Mouse (Mus musculus) forebrain, embryonic 11.5 days (tissue): ENCODE data around the gene Cd3eap. TPM values are rescaled to one million over a fixed set of nuclear protein-coding genes. Genes with fewer than 3 reads are reported as not detected.

Source experiments
- ATAC-seq: fragments of 200-750 bp; cut with Nextera tagmentation; replicated peaks from 2 replicates; pipeline ENCODE4 v1.8.0; 2017; ENCODE audit warnings: moderate TSS enrichment; ENCODE audit not compliant: low FRiP score
- DNase-seq: peaks from one replicate; pipeline ENCODE4 v3.0.0-alpha.2; 2017; ENCODE audit warnings: low spot score
- H3K27ac ChIP-seq: fragments of 300-500 bp; sonication (generic); 2 replicates; pipeline ENCODE4 v1.5.1; 2014; ENCODE audit warnings: low read depth, low read length
- H3K27me3 ChIP-seq: fragments of 300-500 bp; sonication (generic); 2 replicates; pipeline ENCODE4 v1.6.1; 2014; ENCODE audit warnings: mild to moderate bottlenecking, low read length, mixed read lengths; ENCODE audit not compliant: control insufficient read depth, insufficient read depth
- H3K36me3 ChIP-seq: fragments of 300-500 bp; sonication (generic); 2 replicates; pipeline ENCODE4 v1.6.1; 2014; ENCODE audit warnings: mild to moderate bottlenecking, low read length, moderate library complexity, mixed read lengths; ENCODE audit not compliant: control insufficient read depth, insufficient read depth
- H3K4me1 ChIP-seq: fragments of 300-500 bp; sonication (generic); replicated peaks from 2 replicates; pipeline ENCODE4 v1.6.1; 2014; ENCODE audit warnings: low read length, mixed read lengths; ENCODE audit not compliant: control insufficient read depth, insufficient read depth
- H3K4me2 ChIP-seq: fragments of 300-500 bp; sonication (generic); 2 replicates; pipeline ENCODE4 v1.6.1; 2014; ENCODE audit warnings: low read depth, mild to moderate bottlenecking, low read length, moderate library complexity, mixed read lengths; ENCODE audit not compliant: severe bottlenecking
- H3K4me3 ChIP-seq: fragments of 300-500 bp; sonication (generic); 2 replicates; pipeline ENCODE4 v1.5.1; 2014; ENCODE audit warnings: low read depth, low read length
- H3K9ac ChIP-seq: fragments of 300-500 bp; sonication (generic); 2 replicates; pipeline ENCODE4 v1.6.1; 2014; ENCODE audit warnings: low read length
- H3K9me3 ChIP-seq: fragments of 300-500 bp; sonication (generic); 2 replicates; pipeline ENCODE4 v1.6.1; 2016; ENCODE audit warnings: low read length, mixed read lengths; ENCODE audit not compliant: control insufficient read depth
- WGBS: fragments of 180-500 bp; shearing (Covaris S2); extraction: QIAGEN DNeasy Blood & Tissue Kit; methylation state at CpG from one replicate; pipeline ENCODE4 v1.1.7; 2014; 5-methylcytosine and 5-hydroxymethylcytosine counted together
- polyA plus RNA-seq: library from polyadenylated mRNA; unstranded; fragments of >200 nt; fragmentation: Nextera tagmentation; extraction: Ambion mirVana; gene quantifications from 2 replicates; pipeline ENCODE4 v1.2.1, GENCODE M21; 2014

Gene Cd3eap
- polyA plus RNA-seq, 1 experiment from 2014 or later: 24.0 TPM

DNA sequence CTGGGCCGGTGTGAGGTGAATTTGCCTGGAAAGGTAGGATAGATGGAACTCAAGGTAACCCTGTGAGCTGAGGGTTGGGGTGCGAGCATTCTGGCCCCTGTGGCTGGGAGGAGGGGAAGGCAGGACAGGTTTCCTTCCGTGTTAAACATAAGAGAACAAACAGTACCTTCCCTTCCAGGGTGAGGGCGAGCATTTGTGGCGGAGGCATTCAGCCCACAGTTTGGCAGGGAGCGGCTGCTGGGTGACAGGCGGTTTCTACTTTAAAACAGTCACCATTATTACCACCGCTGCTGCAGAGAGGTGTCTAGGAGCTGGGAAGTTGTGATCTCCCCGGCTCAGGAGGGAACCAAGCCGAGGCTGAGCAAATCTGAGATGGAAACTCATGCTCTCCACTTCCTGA, 22.2 kb downstream of the Cd3eap start:
- ATAC-seq: no peak
- Histone ChIP-seq H3K9ac (no peak overlapping the region), H3K4me2 (no peak overlapping the region), H3K27ac (no peak overlapping the region), H3K4me3 (no peak overlapping the region), H3K36me3 (no peaks in the 10 kb centered on the region), H3K4me1 (no peaks in the 10 kb centered on the region), H3K9me3 (no peaks in the 10 kb centered on the region), H3K27me3 (peaks cover 5% of the 10 kb centered on the region; the same call in 1 of the 2 replicates)
- DNase-seq: peak; percentile 31
- 70% methylated on average over 10 of the region's 10 CpGs for WGBS

DNA sequence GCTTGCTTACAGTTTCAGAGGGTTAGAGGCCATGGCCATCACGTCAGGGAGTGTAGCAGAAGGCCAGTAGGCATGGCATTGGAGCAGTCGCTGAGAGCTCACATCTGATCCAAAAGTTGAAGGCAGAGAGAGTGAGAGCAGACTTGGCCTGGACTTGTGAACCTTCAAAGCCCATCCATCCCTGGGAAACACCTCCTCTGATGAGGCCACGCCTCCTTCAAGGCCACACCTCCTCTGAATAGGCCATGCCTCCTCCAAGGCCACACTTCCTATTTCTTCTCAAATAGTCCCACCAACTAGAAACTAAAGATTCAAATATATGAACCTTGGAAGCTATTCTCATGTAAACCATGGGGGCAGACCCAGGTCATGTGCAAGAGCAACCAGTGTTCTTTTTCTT, 23.7 kb downstream of the Cd3eap start:
- Histone ChIP-seq H3K36me3 (no peaks in the 10 kb centered on the region), H3K27me3 (no peaks in the 10 kb centered on the region), H3K4me3 (no peak overlapping the region), H3K27ac (no peak overlapping the region), H3K9ac (no peak overlapping the region), H3K4me1 (no peaks in the 10 kb centered on the region), H3K4me2 (no peak overlapping the region), H3K9me3 (no peaks in the 10 kb centered on the region)
- ATAC-seq (no peak), DNase-seq (no peak)
- 40% methylated on average over 3 of the region's 3 CpGs for WGBS

GRCm38 (mm10) chr7:19332709-19333352, 26.5 kb downstream of the Cd3eap start:
- DNase-seq (peak; percentile 78), ATAC-seq (peak; percentile 38; the same call in 1 of the 2 replicates)
- Histone ChIP-seq H3K27me3 (no peaks in the 10 kb centered on the region), H3K9ac (peak overlapping the region; percentile 52), H3K36me3 (no peaks in the 10 kb centered on the region), H3K4me2 (peak overlapping the region; percentile 56), H3K27ac (no peak overlapping the region; the same call in 1 of the 2 replicates), H3K4me1 (peaks cover 1% of the 10 kb centered on the region; the same call in 1 of the 2 replicates), H3K9me3 (no peaks in the 10 kb centered on the region), H3K4me3 (peak overlapping the region; percentile 38)
- under 1% methylated on average over 52 of the region's 52 CpGs for WGBS

DNA sequence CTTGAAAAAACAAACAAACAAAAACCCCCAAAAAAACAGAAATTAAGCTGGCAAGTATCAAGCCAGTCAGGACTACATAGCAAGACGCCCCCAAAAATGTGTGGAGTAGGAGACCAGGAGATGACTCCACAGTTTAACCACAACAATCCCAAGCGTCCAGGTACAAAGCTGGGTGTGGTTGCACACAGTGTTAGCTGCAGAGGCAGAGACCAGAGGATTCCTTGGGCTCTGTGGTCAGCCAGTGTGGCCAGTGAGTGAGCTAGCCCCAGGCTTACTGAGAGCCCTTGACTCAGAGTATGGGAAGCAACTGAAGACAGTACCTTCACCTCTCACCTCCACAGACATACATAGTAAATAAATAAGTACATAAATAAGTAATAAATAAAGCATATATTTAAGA, 27.4 kb downstream of the Cd3eap start:
- H3K9ac ChIP-seq: no peak overlapping the region
- no peaks in the 10 kb centered on the region for H3K36me3 ChIP-seq
- DNase-seq: no peak
- H3K27ac ChIP-seq: no peak overlapping the region
- no peaks in the 10 kb centered on the region for H3K9me3 ChIP-seq
- ATAC-seq: no peak
- H3K4me3 ChIP-seq: no peak overlapping the region
- peaks cover 7% of the 10 kb centered on the region; the same call in 1 of the 2 replicates for H3K4me1 ChIP-seq
- WGBS: 73% methylated on average over 2 of the region's 2 CpGs
- no peak overlapping the region for H3K4me2 ChIP-seq
- no peaks in the 10 kb centered on the region for H3K27me3 ChIP-seq

DNA sequence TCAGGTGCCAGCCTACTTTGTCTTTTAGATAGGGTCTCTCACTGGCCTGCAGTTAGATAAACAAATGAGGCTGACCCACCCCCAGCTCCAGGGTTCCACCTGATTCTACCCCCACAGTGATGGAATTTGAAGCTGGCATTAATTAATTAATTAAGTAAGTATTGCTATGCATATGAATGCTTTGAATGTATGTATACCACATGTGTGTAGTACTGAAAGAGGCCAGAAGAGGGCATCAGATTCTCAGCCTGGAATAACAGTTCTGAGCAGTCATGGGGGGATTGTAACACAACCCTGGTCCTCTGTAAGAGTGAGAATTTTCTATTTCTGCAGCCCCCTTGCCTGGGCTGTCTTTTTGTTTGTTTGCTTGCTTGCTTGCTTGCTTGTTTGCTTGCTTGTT, 30.9 kb downstream of the Cd3eap start:
- no peaks in the 10 kb centered on the region for H3K27me3 ChIP-seq
- H3K9ac ChIP-seq: no peak overlapping the region
- DNase-seq (no peak), ATAC-seq (no peak)
- H3K27ac ChIP-seq: no peak overlapping the region
- peaks cover 12% of the 10 kb centered on the region; the same call in 1 of the 2 replicates for H3K4me1 ChIP-seq
- H3K4me2 ChIP-seq: no peak overlapping the region
- H3K36me3 ChIP-seq: no peaks in the 10 kb centered on the region
- no peaks in the 10 kb centered on the region for H3K9me3 ChIP-seq
- H3K4me3 ChIP-seq: no peak overlapping the region

DNA sequence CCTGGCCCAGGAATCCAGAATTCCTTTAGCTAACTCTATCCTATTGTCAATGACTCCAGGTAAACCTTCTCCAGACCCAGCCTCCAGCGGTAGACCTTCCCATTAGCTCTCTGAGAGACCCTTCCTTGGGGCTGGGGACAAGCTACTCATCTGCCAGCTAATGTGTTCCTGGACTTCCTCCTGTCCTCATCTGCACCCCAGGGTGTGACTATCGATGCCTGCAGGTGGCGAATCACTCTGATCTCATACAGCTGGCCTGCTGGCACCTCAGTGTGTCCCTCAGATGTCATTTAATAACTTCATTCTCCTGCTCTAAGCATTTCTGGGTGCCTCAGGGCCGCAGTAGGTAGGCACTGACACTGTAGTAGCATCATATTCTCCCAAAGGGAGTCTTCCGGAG, 31.5 kb downstream of the Cd3eap start:
- Histone ChIP-seq H3K9me3 (no peaks in the 10 kb centered on the region), H3K9ac (peak overlapping the region; percentile 45; the same call in 1 of the 2 replicates), H3K4me2 (peak overlapping the region; percentile 62; the same call in 1 of the 2 replicates), H3K4me3 (no peak overlapping the region), H3K27me3 (no peaks in the 10 kb centered on the region), H3K4me1 (peaks cover 12% of the 10 kb centered on the region; the same call in 1 of the 2 replicates), H3K27ac (no peak overlapping the region), H3K36me3 (no peaks in the 10 kb centered on the region)
- no peak for ATAC-seq
- WGBS: 77% methylated on average over 5 of the region's 5 CpGs
- peak; percentile 53 for DNase-seq

GRCm38 (mm10) chr7:19327128-19327527, 32.2 kb downstream of the Cd3eap start:
- H3K27ac ChIP-seq: peak overlapping the region; percentile 55; the same call in 1 of the 2 replicates
- peak; percentile 90 for DNase-seq

DNA sequence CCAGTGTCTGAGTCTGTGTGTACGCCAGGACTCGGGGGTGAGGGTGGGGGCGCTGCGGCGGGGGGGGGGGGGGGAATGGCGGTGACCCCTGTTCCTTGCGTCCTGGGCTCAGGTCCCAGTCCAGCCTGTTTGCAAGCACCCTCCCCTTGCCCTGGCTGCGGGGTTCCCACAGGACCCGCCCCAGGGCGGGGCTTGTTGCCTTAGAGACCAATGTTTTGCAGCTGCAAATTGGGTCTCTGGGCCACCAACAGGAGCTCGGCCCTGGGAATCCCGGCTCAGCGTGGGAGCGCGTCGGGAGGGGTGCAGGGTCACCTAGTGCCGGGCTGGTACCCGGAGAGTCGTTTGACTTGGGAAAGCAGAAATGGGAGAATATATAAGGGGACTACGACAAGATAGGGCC, 32.9 kb downstream of the Cd3eap start:
- Histone ChIP-seq H3K27me3 (no peaks in the 10 kb centered on the region), H3K4me1 (peaks cover 12% of the 10 kb centered on the region; the same call in 1 of the 2 replicates), H3K27ac (no peak overlapping the region), H3K9me3 (no peaks in the 10 kb centered on the region), H3K4me2 (peak overlapping the region; percentile 62), H3K4me3 (peak overlapping the region; percentile 33), H3K9ac (0 out of 2 replicates have a peak overlapping the region, but pooled peaks have one; percentile 10), H3K36me3 (no peaks in the 10 kb centered on the region)
- DNase-seq (peak; percentile 90), ATAC-seq (peak; percentile 74)
- WGBS: 1% methylated on average over 19 of the region's 20 CpGs

More at GRCm38 (mm10) chr7:19327128-19327527, 32.2 kb downstream of the Cd3eap start:
- no peaks in the 10 kb centered on the region for H3K36me3 ChIP-seq
- ATAC-seq: peak; percentile 75
- H3K27me3 ChIP-seq: no peaks in the 10 kb centered on the region
- peak overlapping the region; percentile 62 for H3K4me2 ChIP-seq
- H3K9ac ChIP-seq: peak overlapping the region; percentile 45
- H3K9me3 ChIP-seq: no peaks in the 10 kb centered on the region
- H3K4me1 ChIP-seq: peaks cover 12% of the 10 kb centered on the region; the same call in 1 of the 2 replicates
- WGBS: 1% methylated on average over 22 of the region's 22 CpGs
- H3K4me3 ChIP-seq: peak overlapping the region; percentile 33
